Comparison of ENCODE assay signal across 9 mouse cellular contexts in the genomic region with DNA sequence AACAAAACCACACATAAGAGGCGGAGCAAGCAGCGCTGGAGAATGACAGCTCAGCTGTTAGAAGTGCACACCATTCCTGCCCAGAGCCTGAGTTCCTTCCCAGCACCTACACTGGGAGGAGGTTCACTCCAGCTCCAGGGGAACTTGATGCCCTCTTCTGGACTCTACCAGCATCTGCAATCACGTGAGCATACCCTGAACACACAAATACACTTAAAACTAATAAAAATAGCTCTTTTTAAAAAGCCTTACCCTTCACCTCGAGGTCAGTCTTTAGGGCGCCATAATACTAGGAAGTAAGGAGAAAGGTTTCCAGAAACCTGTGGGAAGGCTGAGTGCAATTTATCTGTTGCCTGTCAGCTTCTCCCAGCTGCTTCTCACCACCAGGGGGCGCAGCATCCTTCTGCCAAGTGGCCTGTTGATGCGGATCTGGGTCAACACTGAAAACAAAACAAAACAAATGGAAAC. TPM values are rescaled to one million over a fixed set of nuclear protein-coding genes. Genes with fewer than 3 reads are reported as not detected.
DNase-seq lines count a peak whose midpoint lies in the region; ATAC-seq lines count a peak whose summit lies in the region.
"Had no signal": no experiment of that assay in that cellular context is flagged by ENCODE, and none has a peak within 500 bp of the region (broad histone marks: within the 10 kb centered on the region; RNA-seq: fewer than 3 reads in every experiment).

No protein-coding gene starts in this region.

- peak; percentile 80 for DNase-seq in hindbrain, embryonic 10.5 days (ENCODE audit: low spot score)
- peak; percentile 88 for DNase-seq in adrenal gland, adult 2 months
- DNase-seq in embryo, embryonic 11.5 days (ENCODE audit: low read depth, low spot score): peak; percentile 64
- peak; percentile 90 to 93 for DNase-seq in heart, postnatal 36 days
- peak; percentile 78 to 82 for DNase-seq in left cerebral cortex, postnatal 14 days (ENCODE audit: low spot score in 2 of 2)
- DNase-seq in splenic B cell, adult 2 months (ENCODE audit: low read depth, low spot score): peak; percentile 88

- H3K36me3 ChIP-seq in hindbrain, embryonic 10.5 days: peaks cover 4% of the 10 kb centered on the region
- H3K36me3 ChIP-seq in hindbrain, embryonic 13.5 days: peaks cover 7% of the 10 kb centered on the region
- H3K36me3 ChIP-seq in splenic B cell, adult 2 months (ENCODE audit: control insufficient read depth, insufficient read depth, low read length, poor library complexity, severe bottlenecking): peaks cover under 1% of the 10 kb centered on the region
- H3K36me3 ChIP-seq: embryonic facial prominence, embryonic 13.5 days had no signal

- H3K4me2 ChIP-seq in hindbrain, embryonic 13.5 days: no peak overlapping the region
- H3K4me2 ChIP-seq: embryonic facial prominence, embryonic 13.5 days had no signal

- H3K4me3 ChIP-seq in hindbrain, embryonic 10.5 days: no peak overlapping the region
- no peak overlapping the region for H3K4me3 ChIP-seq in hindbrain, embryonic 13.5 days
- H3K4me3 ChIP-seq: embryonic facial prominence, embryonic 13.5 days had no signal

- H3K9me3 ChIP-seq in hindbrain, embryonic 10.5 days: no peaks in the 10 kb centered on the region
- H3K9me3 ChIP-seq in hindbrain, embryonic 13.5 days: no peaks in the 10 kb centered on the region
- H3K9me3 ChIP-seq: embryonic facial prominence, embryonic 13.5 days had no signal

- no peak for ATAC-seq in hindbrain, embryonic 13.5 days (ENCODE audit: low FRiP score)
- ATAC-seq in monocyte, adult 5-6 weeks (replicated peaks; ENCODE audit: insufficient number of reproducible peaks, low FRiP score, low TSS enrichment, poor library complexity, severe bottlenecking): peak; percentile 62; the same call in 1 of the 2 replicates

- no peak overlapping the region for H3K27ac ChIP-seq in hindbrain, embryonic 10.5 days
- no peak overlapping the region for H3K27ac ChIP-seq in hindbrain, embryonic 13.5 days
- H3K27ac ChIP-seq: embryonic facial prominence, embryonic 13.5 days had no signal

- 15% methylated on average over 7 of the region's 7 CpGs for WGBS in hindbrain, embryonic 10.5 days
- WGBS in hindbrain, embryonic 13.5 days: 12% methylated on average over 7 of the region's 7 CpGs

- intact Hi-C loops in heart, postnatal 36 days (cut with DNase I): loop anchor here (1.0 to 10.0 kb wide), 2 partner anchors 69 to 259 kb away; partner anchors contain the start of gene Cep250
- intact Hi-C loops in left cerebral cortex, postnatal 14 days (cut with DNase I): loop anchor here (2.0 kb wide), 1 partner anchor 69 kb away; no protein-coding TSS in a partner anchor

- no peaks in the 10 kb centered on the region for H3K27me3 ChIP-seq in hindbrain, embryonic 10.5 days (ENCODE audit: insufficient read depth, poor library complexity, severe bottlenecking)
- no peaks in the 10 kb centered on the region for H3K27me3 ChIP-seq in hindbrain, embryonic 13.5 days
- H3K27me3 ChIP-seq in splenic B cell, adult 2 months (ENCODE audit: control insufficient read depth, insufficient read depth, low read length, poor library complexity, severe bottlenecking): no peaks in the 10 kb centered on the region
- H3K27me3 ChIP-seq: embryonic facial prominence, embryonic 13.5 days had no signal

- H3K4me1 ChIP-seq in hindbrain, embryonic 10.5 days (replicated peaks): peaks cover 6% of the 10 kb centered on the region
- H3K4me1 ChIP-seq in hindbrain, embryonic 13.5 days (replicated peaks): peaks cover 2% of the 10 kb centered on the region

- no peak overlapping the region for H3K9ac ChIP-seq in hindbrain, embryonic 13.5 days
- H3K9ac ChIP-seq: embryonic facial prominence, embryonic 13.5 days had no signal

RNA-seq across cellular contexts. Expression of gene Trpc4ap, which starts 3.9 kb away (rescaled TPM):
- polyA plus RNA-seq in hindbrain, embryonic 10.5 days (2016; fragmentation: Nextera tagmentation; extraction: Ambion mirVana): 133 and 160 TPM in 2 replicates
- 166 and 170 TPM in 2 replicates for polyA plus RNA-seq in hindbrain, embryonic 13.5 days (2015; fragmentation: Nextera tagmentation; extraction: Ambion mirVana)
- total RNA-seq in adrenal gland, adult 2 months (2021): 100 to 1,000 TPM; 125 to 152 TPM
- polyA plus RNA-seq in adrenal gland, adult 2 months (2012; rRNA removed): 205 and 228 TPM in 2 replicates
- total RNA-seq in heart, postnatal 36 days (2021): 10 to 100 TPM; 92.1 to 92.3 TPM
- total RNA-seq in left cerebral cortex, postnatal 14 days (2021): 100 to 1,000 TPM; 140 TPM
- total RNA-seq in monocyte, adult 5-6 weeks (2017): 98.1 to 149 TPM (median 116 TPM) in 3 replicates

RNA-seq across cellular contexts. Expression of gene Edem2, which starts 33.1 kb away (rescaled TPM):
- polyA plus RNA-seq in hindbrain, embryonic 10.5 days (2016; fragmentation: Nextera tagmentation; extraction: Ambion mirVana): 33.7 and 41.1 TPM in 2 replicates
- polyA plus RNA-seq in hindbrain, embryonic 13.5 days (2015; fragmentation: Nextera tagmentation; extraction: Ambion mirVana): 45.3 and 46.4 TPM in 2 replicates
- total RNA-seq in adrenal gland, adult 2 months (2021): 10 to 100 TPM; 43.3 to 45.9 TPM
- 75.3 and 82.1 TPM in 2 replicates for polyA plus RNA-seq in adrenal gland, adult 2 months (2012; rRNA removed)
- 1 to 10 TPM; 6.9 to 7.0 TPM for total RNA-seq in heart, postnatal 36 days (2021)
- total RNA-seq in left cerebral cortex, postnatal 14 days (2021): 10 to 100 TPM; 16.6 to 17.8 TPM
- 28.7 to 43.2 TPM (median 37.4 TPM) in 3 replicates for total RNA-seq in monocyte, adult 5-6 weeks (2017)

RNA-seq across cellular contexts. Expression of gene Gm17581, which starts 39.5 kb away (rescaled TPM):
- not detected in 2 replicates for polyA plus RNA-seq in hindbrain, embryonic 10.5 days (2016; fragmentation: Nextera tagmentation; extraction: Ambion mirVana)
- polyA plus RNA-seq in hindbrain, embryonic 13.5 days (2015; fragmentation: Nextera tagmentation; extraction: Ambion mirVana): not detected in 2 replicates
- not detected for total RNA-seq in adrenal gland, adult 2 months (2021)
- polyA plus RNA-seq in adrenal gland, adult 2 months (2012; rRNA removed): not detected in 2 replicates
- not detected for total RNA-seq in heart, postnatal 36 days (2021)
- not detected for total RNA-seq in left cerebral cortex, postnatal 14 days (2021)
- not detected in 3 replicates for total RNA-seq in monocyte, adult 5-6 weeks (2017)
- polyA plus RNA-seq: embryonic facial prominence, embryonic 13.5 days had no signal

RNA-seq across cellular contexts. Expression of gene Procr, which starts 54.8 kb away (rescaled TPM):
- 1.5 and 1.7 TPM in 2 replicates for polyA plus RNA-seq in hindbrain, embryonic 10.5 days (2016; fragmentation: Nextera tagmentation; extraction: Ambion mirVana)
- polyA plus RNA-seq in hindbrain, embryonic 13.5 days (2015; fragmentation: Nextera tagmentation; extraction: Ambion mirVana): 2.8 and 4.1 TPM in 2 replicates
- total RNA-seq in adrenal gland, adult 2 months (2021): 10 to 100 TPM; 64.5 to 66.2 TPM
- 14.8 and 19.2 TPM in 2 replicates for polyA plus RNA-seq in adrenal gland, adult 2 months (2012; rRNA removed)
- total RNA-seq in heart, postnatal 36 days (2021): 1 to 10 TPM; 3.1 to 3.3 TPM
- total RNA-seq in left cerebral cortex, postnatal 14 days (2021): 1 to 10 TPM; 1.8 to 1.9 TPM
- total RNA-seq in monocyte, adult 5-6 weeks (2017): not detected in 3 replicates
